Mouse (Mus musculus) forebrain, embryonic 10.5 days (tissue): Measurements from ENCODE around the gene Ddn. TPM values are rescaled to one million over a fixed set of nuclear protein-coding genes. Genes with fewer than 3 reads are reported as not detected.

ENCODE experiments used
- polyA plus RNA-seq: library from polyadenylated mRNA; unstranded; fragments of >200 nt; fragmentation: Nextera tagmentation; extraction: Ambion mirVana; gene quantifications from 2 replicates; pipeline ENCODE4 v1.2.1, GENCODE M21; 2016

Ddn gene
- polyA plus RNA-seq, 1 experiment from 2014 or later: 0.10 TPM

Other genes starting within 250 kb of the Ddn start
- gene Ccnt1, start 238.6 kb downstream of the Ddn start, polyA plus RNA-seq: 59.8 and 62.0 TPM in 2 replicates
- 0.29 TPM in 1 of 2 replicates, not detected in the other for gene 4930415O20Rik, start 238.5 kb downstream of the Ddn start, polyA plus RNA-seq
- 9.4 and 11.9 TPM in 2 replicates for gene Adcy6, start 199.4 kb downstream of the Ddn start, polyA plus RNA-seq
- gene Cacnb3, start 178.7 kb downstream of the Ddn start, polyA plus RNA-seq: 19.9 and 21.7 TPM in 2 replicates
- gene Ddx23, start 146.6 kb downstream of the Ddn start, polyA plus RNA-seq: 27.3 and 28.5 TPM in 2 replicates
- 1.8 and 2.2 TPM in 2 replicates for gene Rnd1, start 132.0 kb downstream of the Ddn start, polyA plus RNA-seq
- 0.86 and 0.90 TPM in 2 replicates for gene Ccdc65, start 101.3 kb downstream of the Ddn start, polyA plus RNA-seq
- 16.7 and 17.1 TPM in 2 replicates for gene Fkbp11, start 81.3 kb downstream of the Ddn start, polyA plus RNA-seq
- 42.1 and 42.5 TPM in 2 replicates for gene Arf3, start 46.3 kb downstream of the Ddn start, polyA plus RNA-seq
- 0.12 and 0.33 TPM in 2 replicates for gene Wnt10b, start 31.3 kb downstream of the Ddn start, polyA plus RNA-seq
- gene Wnt1, start 19.6 kb downstream of the Ddn start, polyA plus RNA-seq: 0.49 and 1.3 TPM in 2 replicates
- gene Prkag1, start 22.0 kb upstream of the Ddn start, polyA plus RNA-seq: 90.4 and 93.5 TPM in 2 replicates
- gene Kmt2d, start 61.7 kb upstream of the Ddn start, polyA plus RNA-seq: 10.8 and 11.8 TPM in 2 replicates
- 22.2 and 25.9 TPM in 2 replicates for gene Rhebl1, start 85.0 kb upstream of the Ddn start, polyA plus RNA-seq
- gene Dhh, start 89.0 kb upstream of the Ddn start, polyA plus RNA-seq: 0.24 and 0.48 TPM in 2 replicates
- 23.9 and 25.3 TPM in 2 replicates for gene Lmbr1l, start 108.7 kb upstream of the Ddn start, polyA plus RNA-seq
- 2,760 and 2,766 TPM in 2 replicates for gene Tuba1b, start 125.1 kb upstream of the Ddn start, polyA plus RNA-seq
- gene Gm49450, start 144.1 kb upstream of the Ddn start, polyA plus RNA-seq: not detected in 2 replicates
- 2,769 and 3,107 TPM in 2 replicates for gene Tuba1a, start 144.2 kb upstream of the Ddn start, polyA plus RNA-seq
- gene Tuba1c, start 220.4 kb upstream of the Ddn start, polyA plus RNA-seq: 160 and 171 TPM in 2 replicates
- gene Prph, start 245.7 kb upstream of the Ddn start, polyA plus RNA-seq: 0.20 and 0.33 TPM in 2 replicates